Mouse (Mus musculus) gastrocnemius, postnatal 36 days (tissue): Measurements from ENCODE around the gene Agap2. TPM values are rescaled to one million over a fixed set of nuclear protein-coding genes. Genes with fewer than 3 reads are reported as not detected.

Experiments
- DNase-seq, 2 experiments: peaks; one replicate each; pipeline ENCODE4 v3.0.0; 2022
- intact Hi-C: fragments of 180-260 bp; cut with DNase I; formaldehyde crosslinking; loops from one replicate; pipeline ENCODE4 v1.15.1; 2025
- total RNA-seq, 2 experiments: library from RNA; stranded (reverse); gene quantifications; 2 replicates each; pipeline ENCODE4 v1.2.3; 2021

The Agap2 gene
- total RNA-seq, 2 experiments from 2014 or later = 2.1 to 2.9 TPM

DNA sequence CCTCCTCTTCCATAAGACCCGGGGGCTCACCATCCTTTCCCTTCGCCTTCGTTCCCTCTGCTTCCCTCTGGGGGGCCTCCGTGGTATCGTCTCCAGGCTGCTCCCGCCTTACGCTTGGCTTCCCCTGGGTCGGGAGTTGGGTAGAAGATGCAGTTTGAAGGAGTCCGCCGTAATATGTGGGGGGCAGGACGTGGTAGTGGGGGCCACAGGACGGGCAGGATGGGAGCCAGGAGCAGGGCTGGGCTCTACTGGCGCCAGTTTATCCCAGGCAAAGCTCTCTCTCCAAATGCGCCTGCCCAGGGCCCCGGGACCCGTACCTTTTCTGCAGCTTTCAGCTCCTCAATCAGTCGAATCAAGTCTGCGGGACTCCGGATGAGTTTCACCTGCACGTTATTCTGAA is 23.4 kb downstream of the Agap2 start:
- intact Hi-C loops = no loop called here
- DNase-seq = no peak

DNA sequence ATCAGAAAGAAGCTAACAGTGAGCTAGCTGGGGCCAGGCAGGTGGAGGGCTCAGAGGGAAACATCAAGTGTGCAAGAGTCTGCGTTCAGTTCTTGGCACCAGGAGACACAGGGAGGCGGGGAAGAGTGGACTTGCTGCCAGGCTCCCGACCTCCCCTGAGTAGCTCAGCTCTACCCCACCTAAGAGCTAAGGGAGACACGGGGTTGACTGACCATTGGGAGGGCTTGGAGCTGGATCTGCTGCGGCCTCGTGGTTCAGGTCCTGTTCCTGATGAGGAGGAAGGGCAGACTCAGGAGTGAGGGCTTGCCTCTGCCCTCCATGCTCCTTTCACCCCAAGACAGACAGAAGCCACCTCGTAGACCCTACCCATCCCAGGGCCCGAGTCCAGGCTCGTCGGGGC is 24.1 kb downstream of the Agap2 start:
- DNase-seq = no peak
- intact Hi-C loops = no loop called here

DNA sequence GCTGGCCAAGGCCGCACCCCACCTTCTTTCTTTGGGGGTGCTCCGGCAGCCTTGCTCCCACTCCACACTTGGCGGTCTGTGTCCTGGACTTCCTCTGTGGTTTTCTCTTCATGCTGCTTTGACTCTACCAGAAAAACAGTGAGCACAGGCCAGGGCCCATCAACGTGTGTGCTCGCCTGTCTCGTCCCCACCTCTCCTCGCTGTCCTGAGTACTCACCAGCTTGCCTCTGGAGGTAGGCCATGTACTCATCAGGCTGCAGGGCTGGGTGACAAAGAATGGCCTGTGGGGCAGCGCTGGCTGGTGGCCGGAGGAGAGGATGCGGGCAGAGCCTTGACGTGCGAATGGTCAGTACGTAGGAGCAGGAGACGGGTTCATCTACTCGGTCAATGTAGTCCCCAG is 24.8 kb downstream of the Agap2 start:
- intact Hi-C loops = no loop called here
- DNase-seq = no peak

DNA sequence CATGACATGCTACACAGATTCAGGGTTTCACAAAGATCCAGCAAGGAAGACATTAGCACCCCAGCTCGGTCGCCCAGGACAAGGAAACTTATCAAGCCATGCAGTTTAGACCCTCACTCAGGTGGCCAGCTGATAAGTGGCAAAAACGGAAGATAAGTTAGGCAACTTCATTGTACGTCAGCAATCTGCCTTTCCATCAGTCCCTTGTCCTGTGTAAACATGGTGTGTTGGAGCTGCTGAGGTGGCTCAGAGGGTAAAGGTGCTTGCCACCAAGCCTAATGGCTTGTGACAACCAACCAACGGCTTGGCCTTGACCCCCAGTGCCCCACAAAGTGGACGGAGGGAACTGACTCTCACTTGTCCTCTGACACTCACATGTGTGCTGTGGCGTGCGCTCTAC is 25.3 kb downstream of the Agap2 start:
- DNase-seq = no peak
- intact Hi-C loops = no loop called here

DNA sequence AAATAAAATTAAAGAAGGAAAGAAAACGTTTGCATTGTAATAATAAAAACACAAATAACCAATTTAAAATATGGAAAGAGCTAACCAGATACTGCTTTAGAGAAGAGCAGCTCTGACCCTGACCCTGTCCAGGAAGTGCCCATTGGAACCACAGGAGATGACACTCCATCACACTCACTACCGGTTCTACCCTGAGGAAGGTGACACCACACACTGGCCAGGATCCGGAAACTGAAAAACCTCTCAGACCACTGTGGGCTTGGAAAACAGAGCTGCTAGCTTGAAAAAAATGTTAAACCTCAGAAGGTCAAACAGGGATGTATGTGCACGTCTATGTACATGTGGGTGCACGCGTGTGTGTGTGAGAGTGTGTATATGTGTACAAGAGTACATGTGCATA is 26.1 kb downstream of the Agap2 start:
- intact Hi-C loops = no loop called here
- DNase-seq = no peak

DNA sequence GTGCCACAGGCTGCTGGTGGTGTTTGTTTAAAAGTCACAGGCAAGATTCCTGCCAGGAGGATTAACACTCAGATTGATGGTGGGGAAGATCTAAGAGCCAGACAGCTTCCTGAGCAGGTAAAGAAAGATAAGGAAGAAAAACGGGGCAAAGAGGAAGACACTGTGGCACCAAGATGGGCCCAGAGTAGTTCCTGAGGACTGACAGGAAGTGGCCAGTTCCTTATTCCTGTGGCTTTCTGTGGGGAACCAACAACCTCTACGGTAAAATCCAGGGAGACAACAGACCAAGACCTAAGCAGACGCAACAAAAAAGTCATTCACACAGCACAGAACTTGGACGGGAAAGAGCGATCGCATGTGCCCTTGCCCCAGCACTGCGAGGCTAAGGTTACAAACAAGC is 28.5 kb downstream of the Agap2 start:
- no peak for DNase-seq
- intact Hi-C loops = no loop called here

DNA sequence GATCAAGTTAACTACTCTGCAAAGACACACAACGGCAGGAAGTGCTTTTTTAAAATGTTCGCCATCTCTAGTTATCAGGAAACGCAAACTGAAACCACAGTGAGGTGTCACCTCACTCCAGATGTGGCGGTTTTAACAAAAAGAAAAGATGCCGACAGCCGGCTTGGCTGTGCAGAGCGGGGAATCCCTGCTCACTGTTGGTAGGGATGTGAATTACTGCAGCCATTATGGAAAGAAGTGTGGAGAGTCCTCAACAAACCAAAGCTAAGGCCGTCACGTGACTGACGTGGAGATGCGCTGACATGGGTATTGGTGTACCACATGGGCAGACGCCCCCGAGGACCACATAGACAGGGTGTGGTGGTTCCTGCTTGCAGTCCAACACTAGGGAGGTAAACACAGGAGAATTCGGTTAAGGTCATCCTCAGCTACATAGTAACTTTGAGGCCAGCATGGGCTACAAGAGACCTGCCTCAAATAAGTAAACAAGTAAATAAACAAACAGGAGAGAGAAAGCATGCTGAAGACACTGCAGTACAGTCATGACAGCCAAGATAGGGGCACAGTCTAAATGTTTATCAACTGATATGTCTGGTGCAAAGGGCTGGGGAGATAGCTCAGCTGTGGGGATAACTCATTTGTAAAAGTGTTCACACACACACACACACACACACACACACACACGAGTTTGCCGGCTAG is 32.6 kb downstream of the Agap2 start:
- DNase-seq = no peak
- intact Hi-C loops = no loop called here

DNA sequence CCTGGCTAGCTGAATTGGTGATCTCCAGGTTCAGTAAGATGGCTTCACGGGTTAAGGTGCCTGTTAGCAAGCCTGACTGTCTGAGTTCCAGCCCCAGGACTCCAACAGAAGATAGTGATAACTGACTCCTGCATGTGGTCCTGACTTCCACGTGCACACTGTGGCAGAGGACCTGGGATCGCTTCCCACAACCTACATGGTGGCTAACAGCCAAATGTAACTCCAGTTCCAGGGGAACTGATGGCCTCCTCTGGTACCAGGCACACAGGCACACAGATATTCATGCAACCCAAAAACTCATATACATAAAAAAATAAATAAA is 33.1 kb downstream of the Agap2 start:
- intact Hi-C loops = no loop called here

DNA sequence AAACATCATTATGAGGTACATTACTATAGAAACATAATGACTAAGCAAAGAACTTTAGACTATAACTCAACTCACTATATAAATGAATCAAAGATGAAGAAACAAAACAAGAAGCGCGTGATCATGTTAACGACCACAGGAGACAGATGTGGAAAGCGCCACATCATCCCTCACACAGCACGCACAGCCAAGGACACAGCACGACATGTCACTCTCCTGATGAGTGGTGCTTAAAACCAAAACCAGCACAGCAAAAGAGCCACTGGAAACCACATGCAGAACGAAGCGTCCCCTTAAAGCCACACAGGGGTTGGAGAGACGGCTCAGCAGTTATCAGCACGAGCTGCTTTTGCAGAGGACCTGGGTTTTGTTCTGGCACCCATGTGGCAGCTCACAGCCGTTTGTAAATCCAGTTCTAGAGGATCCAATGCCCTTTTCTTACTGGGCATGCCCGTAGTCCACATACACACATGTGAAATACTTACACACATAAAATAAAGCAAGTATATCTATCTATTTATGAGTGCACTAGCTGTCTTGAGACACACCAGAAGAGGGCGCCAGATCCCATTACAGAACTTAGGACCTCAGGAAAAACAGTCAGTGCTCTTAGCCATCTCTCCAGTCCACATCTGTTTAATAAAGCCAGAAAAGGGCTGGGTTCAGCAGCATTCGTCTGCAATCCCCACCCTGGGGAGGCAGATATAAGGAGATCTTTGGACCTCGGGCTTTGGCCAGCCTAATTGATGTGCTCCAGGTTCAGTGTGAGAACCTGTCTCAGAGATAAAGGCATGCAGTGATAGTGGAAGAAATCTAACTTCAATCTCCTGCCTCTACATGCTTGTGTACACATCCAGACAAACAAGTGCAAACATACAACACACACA is 36.2 kb downstream of the Agap2 start:
- no peak for DNase-seq
- intact Hi-C loops = no loop called here

More for the DNA sequence above, 33.1 kb downstream of the Agap2 start:
- DNase-seq = no peak

DNA sequence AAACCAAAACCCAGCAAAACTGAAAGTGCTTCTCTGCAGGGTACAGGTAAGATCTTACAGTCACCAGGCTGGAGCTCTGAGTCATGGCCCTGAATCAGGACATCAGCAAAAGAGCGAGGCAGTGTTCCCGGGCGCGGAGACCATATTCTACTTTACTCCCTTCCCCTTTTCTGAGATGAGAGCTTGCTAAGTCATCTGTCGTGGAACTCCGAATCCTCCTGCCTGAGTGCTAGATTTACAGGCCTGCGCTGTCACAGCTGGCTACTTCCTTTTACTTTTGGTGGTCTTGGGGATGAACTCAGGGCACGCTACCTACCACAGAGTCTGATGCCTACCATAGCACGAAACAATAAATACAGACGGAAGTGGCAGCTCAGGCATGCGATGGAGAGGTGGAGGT is 39.3 kb downstream of the Agap2 start:
- intact Hi-C loops = no loop called here
- no peak for DNase-seq

DNA sequence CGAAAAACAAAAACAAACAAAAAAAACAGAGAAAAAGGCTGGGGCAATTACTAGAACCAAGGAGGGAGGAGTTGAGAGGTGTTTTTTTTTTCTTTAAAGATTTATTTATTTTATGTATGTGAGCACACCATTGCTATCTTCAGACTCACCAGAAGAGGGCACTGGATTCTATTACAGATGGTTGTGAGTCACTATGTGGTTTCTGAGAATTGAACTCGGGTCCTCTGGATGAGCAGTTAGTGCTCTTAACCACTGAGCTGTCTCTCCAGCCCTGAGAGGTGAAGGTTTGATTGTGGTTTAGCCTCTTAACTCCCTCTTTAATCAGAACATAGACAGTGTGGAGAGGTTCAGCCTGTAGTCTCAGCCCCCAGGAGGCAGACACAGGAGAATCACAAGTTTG is 40.0 kb downstream of the Agap2 start:
- no peak for DNase-seq
- intact Hi-C loops = no loop called here

DNA sequence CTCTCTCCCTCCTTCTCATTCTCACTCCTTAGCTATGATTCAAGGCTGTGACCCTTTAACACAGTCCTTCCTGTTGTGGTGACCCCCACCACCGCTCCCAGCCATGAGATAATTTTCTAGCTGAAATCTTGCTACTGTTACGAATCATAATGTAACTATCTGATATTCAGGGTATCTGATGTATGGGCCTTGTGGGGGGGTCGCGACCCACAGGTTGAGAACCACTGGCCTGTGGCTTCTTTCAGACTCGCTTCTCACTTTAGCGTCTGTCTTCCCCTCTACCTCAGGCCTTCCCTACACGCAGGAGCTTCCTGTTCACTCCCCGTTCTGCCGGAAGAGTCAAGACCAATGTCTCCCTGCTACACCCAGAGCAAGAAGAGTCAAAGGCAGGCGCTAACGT is 43.4 kb downstream of the Agap2 start:
- DNase-seq = no peak
- intact Hi-C loops = no loop called here

DNA sequence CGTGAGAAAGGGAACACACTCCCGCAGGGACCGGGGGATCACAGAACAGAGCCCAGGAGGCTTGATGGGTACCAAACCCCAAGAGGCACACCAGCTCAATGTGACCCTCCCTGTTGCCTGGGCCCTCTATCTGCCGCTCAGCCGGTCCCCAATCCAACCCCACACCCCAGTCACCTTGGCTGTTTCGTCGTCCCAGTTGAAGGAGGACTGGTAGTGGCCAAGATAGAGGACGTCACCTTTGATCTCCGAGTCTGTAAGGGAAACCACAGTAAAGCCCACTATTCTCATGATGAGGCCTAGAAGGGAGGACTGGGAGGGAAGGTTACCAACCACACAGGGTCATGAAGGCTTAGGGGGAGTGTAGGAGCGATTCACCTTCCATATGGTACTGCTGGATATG is 44.1 kb downstream of the Agap2 start:
- DNase-seq = no peak
- intact Hi-C loops = no loop called here

DNA sequence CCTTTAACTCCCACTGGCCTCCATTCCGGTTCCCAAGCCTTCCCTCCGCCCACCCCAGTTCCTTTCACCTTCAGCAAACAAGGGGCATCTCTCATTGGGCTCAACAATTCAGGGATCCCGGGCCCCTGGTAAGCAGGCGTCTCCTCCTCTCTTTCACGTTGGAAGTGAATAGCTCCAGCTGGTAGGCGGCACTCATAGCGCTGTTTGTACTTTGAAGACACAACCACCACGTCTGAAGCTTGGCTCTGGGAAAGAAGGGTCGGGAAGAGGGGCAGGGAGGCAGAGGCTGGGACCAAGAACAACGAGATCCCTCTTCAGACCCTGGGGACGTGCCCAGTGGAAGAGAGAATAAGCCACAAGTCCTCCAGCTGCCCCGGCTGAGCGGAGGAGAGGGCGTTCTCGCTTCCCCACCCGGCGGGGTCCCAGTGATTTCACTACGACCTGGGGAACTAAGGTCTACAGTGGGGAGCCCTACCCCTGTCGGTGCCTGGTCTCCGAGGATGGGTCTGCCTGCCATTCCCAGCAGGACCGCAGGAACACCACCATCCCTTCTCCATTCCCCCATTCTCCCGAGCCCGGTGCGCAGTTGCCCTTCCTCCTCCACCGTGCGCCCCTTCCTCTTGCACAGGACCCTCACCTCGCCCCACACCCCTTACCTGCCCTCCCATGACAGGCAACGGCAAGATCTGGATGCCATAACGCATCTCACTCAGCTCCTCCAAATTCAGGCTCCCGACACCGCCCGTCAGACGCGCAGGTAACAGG is 45.4 kb downstream of the Agap2 start:
- DNase-seq = no peak
- intact Hi-C loops = loop anchor here (5.0 kb wide), 1 partner anchor 107 kb away; no protein-coding TSS in a partner anchor

DNA sequence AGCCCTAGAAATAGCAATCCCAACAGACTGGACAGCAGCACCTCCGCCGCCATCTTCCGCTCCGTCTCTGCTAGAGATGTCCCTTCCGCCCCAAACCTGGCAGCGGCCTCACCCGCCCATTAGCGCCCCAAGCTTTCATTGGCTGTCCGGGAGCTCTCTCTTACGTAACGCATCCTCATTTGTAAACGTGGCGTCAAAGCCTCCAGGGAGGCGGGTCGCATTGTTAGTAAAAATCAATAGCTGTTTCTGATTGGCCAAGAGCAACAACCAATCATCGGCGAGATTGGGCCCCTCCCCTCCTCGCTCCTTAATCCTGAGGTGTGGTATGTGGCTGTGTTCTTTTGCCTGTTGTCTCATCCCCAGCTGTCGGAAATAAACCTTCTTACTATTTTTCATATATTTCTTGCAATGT is 46.0 kb downstream of the Agap2 start, which contains the start of gene Os9:
Gene Os9, minus strand, starts transcription at position 66 of the 412 bp plus-strand sequence.
- DNase-seq = peak; percentile 92 to 94
- intact Hi-C loops = loop anchor here (5.0 kb wide), 1 partner anchor 106 kb away; no protein-coding TSS in a partner anchor

DNA sequence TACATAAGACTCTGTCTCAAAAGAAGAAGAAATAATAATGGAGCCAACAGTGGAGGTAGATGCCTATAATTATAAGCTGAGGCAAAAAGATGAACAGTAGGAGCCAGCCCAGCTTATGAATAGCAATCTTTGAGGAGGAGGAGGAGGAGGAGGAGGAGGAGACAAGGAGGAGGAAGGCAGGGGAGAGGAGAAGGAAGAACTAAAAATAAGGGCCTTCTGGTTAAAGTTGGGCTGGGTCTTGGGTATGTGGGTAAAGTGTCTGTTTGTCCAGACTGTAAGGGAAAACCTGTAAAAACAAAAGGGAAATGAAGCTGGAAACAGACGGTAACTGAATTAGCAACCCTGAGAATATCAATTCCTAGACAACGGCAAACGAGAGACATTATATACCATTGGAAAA is 46.9 kb downstream of the Agap2 start:
- intact Hi-C loops = loop anchor here (5.0 kb wide), 1 partner anchor 105 kb away; no protein-coding TSS in a partner anchor
- no peak for DNase-seq

DNA sequence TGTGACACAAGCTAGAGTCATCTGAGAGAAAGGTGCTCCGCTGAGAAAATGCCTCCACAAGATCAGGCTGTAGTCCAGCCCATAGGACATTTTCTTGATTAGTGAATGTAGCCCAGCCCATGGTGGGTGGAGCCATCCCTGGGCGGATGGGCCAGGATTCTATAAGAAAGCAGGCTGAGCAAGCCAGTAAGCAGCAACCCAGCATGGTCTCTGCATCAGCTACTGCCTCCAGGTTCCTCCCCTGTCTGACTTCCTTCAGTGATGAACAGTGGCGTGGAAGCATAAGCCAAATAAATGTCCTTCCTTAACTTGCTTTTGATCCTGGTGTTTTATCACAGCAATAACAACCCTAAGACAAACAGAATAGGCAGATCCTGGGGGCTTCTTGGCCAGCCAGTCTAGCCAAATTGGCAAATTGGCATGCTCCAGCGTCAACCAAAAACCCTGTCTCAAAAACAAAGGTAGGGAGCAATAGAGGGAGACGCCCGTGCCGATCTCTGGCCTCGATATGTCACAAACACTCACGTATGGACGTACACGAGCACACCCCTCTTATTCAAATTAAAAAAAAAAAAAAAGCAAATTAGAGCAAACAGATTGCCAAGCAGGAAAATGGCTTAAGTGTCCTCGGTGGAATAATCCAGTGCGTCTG is 47.8 kb downstream of the Agap2 start:
- DNase-seq = no peak
- intact Hi-C loops = loop anchor here (5.0 kb wide), 1 partner anchor 104 kb away; no protein-coding TSS in a partner anchor

DNA sequence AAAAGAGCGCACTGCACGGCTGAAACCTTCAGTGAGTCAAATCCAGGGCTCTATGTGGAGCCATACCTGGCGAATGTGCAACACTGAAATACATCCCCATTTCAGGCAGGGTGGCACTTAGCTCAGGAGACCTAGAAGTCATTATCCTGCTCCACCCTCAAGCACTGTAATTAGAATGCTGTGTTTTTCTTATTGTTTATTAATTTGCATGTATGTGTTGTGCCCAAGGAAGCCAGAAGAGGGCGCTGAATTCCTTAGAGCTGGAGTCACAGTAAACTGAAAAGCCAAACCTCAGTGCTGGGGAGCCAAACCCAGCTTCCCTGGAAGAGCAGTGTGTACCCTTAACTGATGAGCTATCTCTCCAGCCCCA is 48.3 kb downstream of the Agap2 start:
- peak; percentile 31 to 49 for DNase-seq
- intact Hi-C loops = loop anchor here (5.0 kb wide), 1 partner anchor 104 kb away; no protein-coding TSS in a partner anchor

DNA sequence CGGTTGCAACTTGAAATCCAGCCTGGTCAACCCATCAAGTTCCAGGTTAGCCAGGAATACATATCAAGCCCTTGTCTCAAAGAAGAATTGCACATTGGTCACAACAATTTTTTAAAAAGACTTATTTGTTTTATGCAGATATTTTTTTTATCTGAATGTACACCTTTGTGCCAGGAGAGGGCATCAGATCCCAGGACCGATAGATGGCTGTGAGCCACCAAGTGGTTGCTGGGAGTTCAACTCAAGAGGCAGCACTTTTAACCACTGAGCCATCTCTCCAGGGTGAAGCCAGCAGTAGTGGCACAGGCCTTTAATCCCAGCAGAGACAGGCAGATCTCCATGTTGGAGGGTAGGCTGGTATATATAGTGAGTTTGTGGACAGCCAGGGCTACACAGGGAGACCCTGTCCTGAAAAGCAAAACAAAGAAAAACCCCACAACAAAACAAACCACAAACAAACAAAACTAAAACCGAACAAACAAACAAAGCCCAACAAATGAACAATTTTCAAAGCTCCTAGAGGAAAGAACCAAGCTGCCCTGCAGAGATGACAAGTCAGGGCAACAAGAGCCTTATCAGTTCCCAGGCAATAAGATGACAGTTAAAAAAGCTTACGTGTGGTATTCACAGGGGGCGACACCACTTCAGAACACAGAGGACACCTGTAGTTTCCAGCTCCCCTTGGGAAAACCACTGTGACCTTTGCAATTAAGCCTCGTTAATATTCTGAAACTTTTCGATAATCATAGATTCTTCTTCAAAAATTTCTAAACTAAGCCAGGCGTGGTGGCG is 50.3 kb downstream of the Agap2 start:
- DNase-seq = no peak
- intact Hi-C loops = loop anchor here (5.0 kb wide), 1 partner anchor 42 kb away; the partner anchor contains the start of gene B4galnt1

DNA sequence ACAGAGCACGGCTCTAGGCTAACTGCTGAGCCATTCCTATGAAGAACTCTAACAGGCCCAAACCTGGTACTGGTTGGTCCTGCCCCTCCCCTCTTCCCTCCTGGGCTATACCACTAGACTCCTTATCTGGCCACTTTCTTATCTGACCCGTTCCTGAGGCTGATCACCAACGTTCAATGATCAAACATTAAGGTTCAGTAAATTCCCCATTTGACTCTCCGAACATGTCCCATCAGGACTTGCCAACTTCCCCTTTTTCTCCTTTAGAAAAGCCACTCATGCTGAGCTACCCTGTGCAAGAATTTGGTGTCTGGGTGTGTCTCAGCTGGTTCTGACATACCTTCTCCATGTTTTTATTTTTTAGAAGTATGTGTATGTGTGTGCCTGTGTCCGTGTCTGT is 51.5 kb downstream of the Agap2 start:
- intact Hi-C loops = loop anchor here (5.0 kb wide), 1 partner anchor 41 kb away; the partner anchor contains the start of gene B4galnt1
- no peak for DNase-seq
